Mouse (Mus musculus) fibroblast of lung, adult 2 months (primary cell): Measurements from ENCODE around the gene Tlr8.
A peak's percentile ranks its signal among the peaks of the same experiment; 100 is the strongest.
"Not testable (repeated sequence)": the region's sequence is repeated elsewhere in the genome, so short reads cannot be mapped to it uniquely, and the experiment has no call there.

ENCODE experiments used
- DNase-seq: peaks from one replicate; pipeline ENCODE4 v3.0.0-alpha.2; 2011; ENCODE audit warnings: low read depth

Tlr8 gene

DNA sequence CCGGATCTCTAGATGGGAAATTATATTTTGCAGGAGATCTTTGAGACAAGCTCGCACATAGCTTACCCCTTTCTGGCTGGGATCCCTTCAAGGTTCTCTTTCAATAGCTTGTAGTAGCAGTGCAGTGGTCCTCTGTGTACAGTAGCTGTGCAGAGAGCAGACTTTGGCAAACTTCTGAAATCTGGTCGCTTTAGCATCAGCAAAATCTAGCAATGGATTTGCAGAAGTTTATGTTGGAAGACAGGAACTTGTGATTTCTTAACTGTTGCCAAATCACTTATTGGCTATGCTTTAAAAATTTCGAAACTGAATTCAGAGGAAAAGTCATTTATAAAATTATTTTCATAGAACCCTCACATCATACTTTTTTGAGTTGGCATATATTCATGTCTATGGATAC is at the start of gene Tlr8:
Gene Tlr8 (minus strand): TSS at position 244 of the 400 bp plus-strand sequence.
- DNase-seq: no peak

DNA sequence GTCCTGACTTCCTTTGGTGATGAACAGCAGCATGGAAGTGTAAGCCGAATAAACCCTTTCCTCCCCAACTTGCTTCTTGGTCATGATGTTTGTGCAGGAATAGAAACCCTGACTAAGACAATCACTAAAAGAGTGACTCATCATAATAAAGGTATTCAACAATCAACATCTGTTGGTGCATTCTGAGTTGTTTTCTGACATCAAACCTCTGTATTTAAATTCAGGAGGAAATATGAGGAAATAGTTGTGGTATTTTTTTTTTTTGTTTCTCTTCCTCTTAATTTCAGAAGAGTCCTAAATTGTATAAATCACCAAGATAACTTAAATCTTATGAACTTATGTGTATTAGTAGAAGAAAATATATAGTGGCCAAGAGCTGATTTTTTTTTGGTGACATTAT is 37.9 kb upstream of the Tlr8 start:
- not testable (repeated sequence) for DNase-seq

DNA sequence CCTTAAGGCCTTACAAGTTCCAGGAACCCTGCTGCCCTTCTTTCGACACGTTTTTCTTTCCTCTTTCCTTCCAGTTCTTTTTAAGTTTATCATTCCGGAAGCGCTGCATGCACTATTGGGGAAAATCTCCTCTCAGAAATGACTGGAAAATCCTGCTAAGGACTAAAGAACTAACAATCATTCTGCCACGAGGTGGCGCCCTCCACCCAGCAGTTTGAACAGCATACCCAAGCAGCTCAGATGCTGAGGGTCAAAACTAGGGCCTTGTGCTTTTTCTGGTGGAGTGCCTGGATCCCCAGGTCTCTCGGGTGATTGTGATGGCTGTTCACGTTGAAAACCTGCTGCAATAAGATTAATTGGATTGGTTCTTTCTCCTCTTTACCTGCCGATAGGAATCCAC is 12.8 kb upstream of the Tlr8 start:
- DNase-seq: no peak

DNA sequence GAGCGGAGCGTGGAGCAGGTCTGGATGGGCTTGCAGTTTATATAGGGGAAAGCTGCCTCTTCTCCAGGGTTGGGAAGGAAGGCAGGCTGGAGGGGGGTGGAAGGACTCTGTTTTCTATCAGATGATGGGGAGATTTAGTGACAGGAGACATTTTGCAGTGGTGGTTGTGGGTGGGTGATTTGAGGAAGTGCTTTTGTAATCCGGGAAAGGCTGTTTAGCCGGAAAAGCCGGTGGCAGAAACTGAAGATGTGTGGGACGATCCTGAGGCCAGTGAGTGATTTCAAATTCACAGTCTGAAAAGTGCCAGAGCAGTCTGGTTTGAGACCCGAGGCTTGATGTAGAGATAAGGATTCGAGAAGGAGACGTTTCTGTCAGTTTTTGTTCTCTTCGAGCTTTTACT is 12.4 kb upstream of the Tlr8 start:
- no peak for DNase-seq

DNA sequence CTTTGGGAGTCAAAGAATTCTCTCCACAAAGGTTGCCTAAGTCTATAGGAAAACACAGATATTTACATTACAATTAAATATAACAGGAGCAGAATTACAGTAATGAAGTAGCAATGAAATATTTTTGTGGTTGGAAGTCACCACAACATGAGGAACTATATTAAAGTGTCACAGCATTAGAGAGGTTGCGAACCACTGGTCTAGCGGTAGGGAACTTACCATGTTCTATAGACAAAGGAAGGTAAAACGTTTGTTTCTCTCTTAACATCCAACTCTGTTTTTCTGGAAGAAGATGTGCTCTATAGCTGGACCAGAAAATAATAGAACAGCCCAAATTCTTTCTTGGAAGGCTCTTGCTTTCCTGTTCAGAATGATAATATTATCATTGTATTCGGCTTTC is 599 bp downstream of the Tlr8 start:
- DNase-seq: no peak

DNA sequence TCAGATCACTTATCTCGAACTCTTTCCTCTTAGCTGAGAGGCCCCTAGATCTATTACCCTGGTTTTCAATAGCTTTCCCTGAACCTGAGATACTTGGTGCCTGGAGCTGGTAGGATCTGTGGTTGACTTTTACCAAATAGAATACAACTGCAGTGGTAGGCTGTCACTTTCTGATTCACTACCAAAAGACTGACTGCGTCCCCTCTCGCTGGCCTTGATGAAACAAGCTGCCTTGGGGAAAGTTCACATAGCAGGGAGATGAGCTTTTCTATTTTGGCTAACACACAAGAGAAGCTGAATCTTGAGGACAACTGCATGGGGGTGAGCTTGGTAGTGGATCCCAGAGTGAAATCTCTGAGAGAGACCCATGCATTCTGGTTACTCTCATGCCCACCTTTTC is 22.4 kb downstream of the Tlr8 start:
- DNase-seq: no peak

DNA sequence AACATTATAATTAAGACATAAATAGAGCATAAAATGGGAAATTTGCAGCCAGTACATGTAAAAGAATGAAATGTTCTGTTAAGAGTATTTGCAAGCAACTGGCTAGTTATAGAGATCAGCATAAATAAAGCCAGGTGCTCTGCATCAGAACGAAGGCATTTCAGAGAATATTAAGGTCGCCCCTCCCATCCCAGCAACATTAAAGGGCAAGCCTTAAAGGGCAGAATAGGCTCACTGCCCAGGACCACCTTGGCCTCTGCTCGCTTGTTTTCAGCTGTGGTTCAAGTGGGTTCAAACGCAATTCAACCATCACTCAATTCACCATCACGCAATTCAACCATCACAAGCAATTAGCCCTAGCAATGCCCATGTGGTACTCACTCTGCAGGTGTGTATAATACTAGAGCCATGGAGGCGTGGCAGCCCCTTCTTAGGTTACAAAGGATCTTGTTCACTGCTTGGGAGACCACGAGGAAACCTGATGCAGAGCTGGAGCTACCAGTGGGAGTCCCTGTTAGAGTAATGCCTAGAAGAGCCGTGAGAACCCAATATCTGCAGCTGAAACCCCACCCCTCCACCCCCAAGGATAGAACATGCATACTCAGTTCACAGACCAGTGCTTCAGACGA is 24.7 kb downstream of the Tlr8 start:
- DNase-seq: no peak

DNA sequence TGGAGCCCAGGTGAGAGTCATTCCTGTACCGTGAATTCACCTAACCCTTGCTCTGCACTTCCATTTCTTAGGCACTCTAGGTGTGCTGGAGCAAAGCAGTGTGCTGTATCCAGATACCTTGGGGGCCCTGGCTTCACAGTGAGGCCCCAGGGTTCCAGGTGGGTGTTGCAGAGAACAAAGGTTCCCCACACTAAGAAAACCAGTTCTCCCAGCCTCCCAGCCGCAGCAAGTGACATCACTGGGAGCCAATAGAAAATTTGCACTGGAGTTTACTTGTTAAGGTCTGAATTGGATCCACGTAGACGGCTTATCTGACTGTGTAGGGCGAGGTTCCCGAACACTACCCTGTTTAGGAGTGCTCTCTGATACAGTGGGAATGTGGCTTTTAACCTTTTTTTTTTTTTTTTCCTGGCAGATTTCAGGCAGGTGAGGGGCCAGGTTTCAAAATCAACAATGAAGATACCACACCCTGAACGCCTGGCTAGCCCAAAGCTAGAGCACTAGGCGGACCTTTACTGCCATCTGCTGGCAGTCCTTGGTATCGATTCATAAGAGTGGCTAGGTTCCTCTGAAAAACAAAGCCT is 30.9 kb downstream of the Tlr8 start:
- DNase-seq: peak; percentile 20

DNA sequence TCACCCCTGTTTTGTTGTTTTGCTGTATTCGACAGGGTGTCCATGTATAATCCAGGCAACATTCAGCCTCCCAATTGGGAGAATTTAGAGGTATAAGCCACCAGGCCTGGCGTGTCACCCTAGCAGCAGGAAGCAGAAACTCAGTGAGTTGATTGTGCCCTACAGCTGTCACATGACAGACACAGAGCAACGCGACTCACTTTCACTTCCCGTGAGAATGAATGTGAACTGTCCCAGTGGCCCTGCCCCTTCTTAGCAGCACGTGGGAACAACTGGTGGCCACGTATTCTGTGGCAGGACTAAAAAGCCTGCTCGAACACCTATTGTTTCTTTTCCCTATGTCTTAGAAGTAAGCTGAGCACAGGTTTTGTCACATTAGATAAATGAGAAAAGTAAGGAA is 33.0 kb downstream of the Tlr8 start:
- no peak for DNase-seq

DNA sequence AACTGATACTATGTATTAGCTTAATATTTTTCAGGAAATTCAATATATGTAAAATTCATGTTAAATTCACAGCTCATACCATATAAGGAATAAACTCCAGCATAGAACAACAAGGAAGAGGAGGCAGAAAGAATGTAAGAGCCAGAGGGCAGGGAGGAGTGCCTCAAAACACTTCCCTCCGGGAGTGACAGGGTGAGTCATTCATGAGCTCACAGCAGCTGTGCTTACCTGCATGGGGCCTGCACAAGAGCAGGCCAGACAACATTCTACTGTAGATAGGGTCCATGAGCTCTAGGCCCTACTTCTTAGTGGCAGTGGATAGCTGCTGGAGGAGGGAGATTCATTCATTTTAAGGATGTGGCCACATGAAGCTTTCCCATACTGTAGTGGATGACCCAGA is 34.3 kb downstream of the Tlr8 start:
- DNase-seq: no peak

DNA sequence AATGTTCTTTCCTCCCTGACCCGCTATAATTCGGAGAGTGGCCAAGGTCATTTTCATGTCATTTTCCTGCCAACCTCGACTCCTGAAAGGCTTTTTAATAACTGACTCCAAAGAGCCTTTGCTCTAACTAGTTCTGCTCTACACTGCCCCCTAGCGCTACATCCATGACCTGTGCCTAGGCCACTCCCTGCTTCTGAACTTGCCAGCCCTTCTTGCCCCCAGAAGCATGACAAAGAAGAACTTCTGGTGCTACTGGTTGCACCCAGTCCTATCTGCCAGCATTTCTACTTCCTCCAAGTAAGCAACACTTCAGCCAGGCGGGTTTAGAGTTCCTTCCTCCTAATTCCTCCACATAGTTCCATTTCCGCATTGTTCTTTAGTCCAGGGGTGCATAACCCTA is 34.9 kb downstream of the Tlr8 start:
- no peak for DNase-seq

DNA sequence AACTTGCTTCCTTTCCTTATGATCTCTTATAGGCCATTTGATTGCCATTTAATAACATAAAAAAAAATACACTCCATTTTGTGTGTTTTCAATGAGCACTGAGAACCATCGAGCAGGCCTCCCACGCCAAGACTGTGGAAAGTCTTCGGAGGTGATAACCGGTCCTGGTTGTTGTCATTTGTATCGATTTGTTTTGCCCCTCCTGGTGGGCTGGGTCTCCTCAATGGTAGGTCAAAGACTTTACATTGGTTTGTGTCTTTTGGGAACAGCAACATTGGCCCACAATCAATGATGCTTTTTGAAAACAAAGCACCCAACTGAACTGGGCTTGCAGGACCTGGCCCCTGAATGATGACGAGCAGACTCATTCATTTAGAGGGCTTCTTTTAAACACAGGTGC is 36.4 kb downstream of the Tlr8 start:
- no peak for DNase-seq

DNA sequence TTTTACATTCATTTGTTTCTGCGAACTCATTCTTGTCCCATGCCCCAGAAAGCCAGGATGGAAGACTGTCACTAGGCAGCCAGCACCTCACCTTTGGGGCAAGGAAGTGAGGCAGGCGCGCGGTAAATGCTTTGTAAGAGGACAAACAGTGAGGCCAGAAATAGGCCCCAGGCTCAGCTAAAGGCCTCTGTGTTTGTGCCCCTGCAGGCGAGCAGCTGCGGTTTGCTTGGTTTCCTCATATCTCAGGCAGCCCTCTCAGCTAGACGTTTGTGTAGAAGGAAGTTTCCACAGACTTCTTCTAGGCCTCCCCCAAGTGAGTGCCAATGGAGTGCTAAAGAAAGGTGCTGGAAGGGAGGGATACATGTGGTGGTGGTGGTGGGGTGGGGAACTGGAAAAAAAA is 37.0 kb downstream of the Tlr8 start:
- DNase-seq: no peak

DNA sequence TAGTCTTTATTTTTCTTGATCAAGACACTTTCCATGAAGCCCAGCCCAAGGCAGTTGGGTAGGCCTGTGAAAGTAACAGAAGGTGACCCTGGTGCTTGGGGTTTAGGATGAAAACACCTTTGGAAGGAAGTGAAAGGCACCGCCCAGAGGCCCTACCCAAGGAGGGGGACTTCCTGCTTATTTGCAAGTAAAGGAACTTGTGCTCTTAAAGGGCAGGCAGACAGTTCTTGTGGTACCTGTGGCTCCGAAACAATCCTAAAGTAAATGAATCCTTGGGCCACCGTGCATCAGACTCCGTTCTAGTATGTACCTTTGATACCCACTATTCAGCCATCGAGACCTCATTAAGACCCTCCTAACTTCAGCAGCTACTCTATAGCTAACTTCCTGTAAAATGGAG is 37.6 kb downstream of the Tlr8 start:
- no peak for DNase-seq

DNA sequence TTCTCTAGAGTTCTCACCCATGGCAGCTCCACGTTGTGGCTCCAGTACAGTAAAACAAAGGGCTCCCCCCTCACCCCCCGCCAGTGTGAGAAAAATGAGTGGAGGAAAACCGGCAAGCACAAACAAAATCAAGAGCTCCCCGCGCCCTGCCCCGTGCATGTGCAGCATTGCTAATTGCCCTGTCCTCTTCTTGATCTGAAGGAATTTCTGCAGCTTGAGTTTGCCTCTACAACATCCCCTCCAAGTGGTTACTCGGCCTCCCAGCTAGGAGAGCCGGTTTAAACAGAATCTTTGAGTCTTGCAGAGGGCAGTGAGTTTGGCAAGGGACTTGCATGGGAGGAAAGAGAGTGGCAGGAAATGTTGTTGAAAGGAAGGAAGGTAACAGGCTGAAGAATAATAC is 51.4 kb downstream of the Tlr8 start:
- DNase-seq: peak; percentile 26

DNA sequence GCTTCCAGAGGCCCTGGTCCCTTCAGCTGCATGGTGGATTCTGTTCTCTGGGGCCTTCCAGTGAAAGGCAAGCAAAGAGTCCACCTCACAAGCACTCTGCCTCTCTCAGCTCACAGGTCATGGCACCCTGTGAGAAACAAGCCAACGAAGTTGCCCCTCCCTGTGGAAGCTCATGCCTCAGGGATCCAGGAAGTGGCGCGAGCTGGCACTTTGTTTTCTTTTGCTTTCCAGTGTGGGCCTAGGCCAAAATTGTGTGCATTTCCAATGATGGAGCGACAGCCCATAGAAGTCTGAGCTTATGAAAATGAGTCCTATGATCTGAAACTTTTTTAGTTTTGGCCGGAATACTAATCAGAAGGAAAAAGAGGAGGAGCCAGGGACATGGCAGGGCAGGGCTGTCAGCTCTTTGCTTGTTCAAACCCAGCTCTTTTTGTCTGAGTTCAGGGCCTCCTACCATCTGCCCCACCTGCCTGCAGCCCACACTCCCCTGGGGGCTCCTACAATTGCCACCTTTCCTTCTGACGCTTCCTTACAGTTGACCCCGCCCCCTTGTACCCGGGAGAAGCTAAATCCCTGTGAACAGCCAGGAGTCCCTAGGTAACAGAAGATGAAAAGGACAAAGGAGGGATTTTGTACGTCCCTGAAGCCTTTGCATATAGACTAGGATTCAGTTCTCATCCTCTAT is 52.1 kb downstream of the Tlr8 start:
- DNase-seq: no peak

DNA sequence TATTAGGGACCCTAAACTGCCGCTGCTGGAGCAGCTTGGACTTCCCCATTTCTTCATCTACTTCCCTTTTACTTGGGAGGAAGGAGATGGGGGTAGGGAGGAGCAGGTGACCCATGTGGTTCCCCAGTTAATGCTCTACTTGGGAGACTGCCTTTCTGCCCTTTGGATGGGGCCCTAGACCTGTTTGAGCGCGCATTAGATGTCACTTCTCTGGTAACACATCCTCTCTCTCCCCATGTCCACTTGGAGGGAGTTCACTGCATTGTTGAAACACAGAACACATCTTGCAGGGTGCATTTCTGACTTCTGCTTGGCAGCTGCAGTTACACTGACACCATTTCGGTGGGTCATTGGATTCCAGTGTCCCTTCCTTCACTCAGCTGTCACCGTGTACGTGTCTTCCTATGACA is 53.8 kb downstream of the Tlr8 start:
- no peak for DNase-seq

DNA sequence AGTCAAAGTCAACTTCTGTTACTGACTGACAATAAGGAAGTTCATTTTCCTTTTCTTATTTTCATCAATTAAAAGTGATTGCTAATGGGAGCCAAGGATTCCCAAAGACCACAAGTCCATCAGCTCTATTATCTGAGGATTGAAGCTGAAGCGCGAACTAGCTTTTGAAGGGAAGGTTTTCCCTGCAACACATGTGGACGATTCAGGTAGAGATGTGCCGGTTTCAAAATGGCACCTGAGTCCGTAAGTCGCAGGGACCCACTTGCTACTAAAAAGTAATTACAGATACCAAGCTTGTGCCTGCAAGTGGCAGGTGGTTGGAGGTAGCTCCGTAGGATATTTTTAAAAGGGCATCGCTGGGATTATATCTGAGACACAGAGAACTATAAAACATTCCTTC is 54.3 kb downstream of the Tlr8 start:
- no peak for DNase-seq

DNA sequence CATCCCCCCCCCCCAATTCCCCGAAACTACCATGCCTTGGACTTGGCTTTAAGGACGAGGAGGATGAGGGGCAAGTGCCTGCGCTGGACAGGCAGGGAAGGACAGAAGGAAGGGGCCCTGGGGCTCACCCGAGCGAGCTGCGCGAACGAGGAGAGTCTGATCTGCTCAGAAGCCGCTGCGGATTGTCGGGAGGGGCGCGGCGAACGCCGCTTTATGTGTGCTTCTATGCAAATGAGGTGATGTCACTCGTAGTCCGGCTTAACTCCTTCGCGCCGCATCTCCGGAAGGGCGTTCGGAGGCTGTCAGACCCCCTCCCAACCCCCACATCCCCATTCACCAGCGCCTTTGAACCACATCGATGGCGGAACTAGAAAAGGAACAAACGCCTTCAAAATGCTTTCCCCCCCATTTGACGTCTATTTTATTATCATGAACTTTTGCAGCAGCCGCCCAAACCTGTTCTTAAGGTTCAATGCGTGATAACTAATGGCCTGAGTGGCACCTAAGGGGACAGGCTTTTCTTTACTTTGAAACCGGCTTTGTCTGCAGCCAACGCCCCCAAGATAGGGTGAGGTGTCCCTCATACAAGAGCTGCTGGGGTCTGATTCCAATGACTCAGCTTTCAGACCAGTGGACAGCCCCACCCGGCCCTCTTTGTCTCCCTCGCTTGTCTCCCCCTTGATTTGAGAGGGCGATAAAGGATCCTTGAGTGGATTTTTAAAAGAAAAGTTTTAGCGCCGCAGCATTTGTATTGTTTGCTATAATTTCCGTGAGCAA is 55.0 kb downstream of the Tlr8 start, which contains the start of gene Tmsb4x:
Gene Tmsb4x (minus strand): TSS at position 338 of the 777 bp plus-strand sequence.
- peak; percentile 41 for DNase-seq

DNA sequence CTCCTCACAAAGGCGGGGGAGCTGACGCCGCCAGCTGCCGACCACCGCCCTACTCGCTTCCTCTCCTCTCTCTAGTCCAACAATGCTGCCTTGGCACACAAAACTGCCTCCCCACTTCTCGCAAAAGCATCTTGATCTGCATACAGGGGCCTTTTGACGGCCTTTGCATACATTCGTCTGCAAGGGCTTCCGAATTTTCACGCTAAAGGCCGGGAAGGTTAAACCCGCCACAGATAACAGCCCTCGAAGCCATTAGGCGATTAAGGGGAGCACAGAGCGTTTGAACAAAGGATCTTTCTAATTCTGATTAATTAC is 55.7 kb downstream of the Tlr8 start:
- DNase-seq: no peak

DNA sequence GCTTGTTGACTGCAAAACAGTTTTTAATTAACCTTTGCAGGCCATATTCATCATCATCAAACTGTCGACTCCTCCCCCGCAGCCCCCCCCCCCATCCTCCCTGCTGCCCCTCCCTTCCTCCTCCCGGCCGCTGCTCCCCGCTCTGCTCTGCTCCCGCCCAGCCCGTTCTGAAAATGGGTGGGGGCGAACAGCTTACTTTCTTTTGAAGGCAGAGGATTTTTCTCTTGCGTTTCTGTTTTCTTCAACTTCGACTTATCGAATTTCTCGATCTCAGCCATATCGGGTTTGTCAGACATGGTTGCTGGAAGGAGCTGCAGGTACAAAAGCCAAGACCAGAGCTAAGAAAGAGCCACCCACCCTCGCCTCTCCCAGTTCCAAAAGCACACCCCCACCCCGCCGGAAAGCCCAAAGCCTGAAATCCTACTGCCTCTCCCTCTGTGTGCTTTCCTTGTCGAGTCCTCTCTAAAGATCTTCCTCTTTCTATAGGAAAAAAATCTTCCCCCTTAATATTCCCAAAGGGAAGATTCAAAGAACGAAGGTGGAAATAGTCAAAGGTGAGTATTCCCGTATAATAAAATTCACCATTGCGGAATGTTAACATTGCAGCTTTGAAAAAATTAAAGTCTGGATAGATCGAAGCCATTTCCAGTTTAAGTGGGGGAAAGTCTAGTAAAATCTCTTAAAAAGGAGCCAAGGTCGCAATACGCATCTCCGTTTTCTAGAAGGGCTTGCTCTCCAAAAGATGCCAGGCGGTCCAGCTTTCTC is 56.2 kb downstream of the Tlr8 start:
- no peak for DNase-seq

DNA sequence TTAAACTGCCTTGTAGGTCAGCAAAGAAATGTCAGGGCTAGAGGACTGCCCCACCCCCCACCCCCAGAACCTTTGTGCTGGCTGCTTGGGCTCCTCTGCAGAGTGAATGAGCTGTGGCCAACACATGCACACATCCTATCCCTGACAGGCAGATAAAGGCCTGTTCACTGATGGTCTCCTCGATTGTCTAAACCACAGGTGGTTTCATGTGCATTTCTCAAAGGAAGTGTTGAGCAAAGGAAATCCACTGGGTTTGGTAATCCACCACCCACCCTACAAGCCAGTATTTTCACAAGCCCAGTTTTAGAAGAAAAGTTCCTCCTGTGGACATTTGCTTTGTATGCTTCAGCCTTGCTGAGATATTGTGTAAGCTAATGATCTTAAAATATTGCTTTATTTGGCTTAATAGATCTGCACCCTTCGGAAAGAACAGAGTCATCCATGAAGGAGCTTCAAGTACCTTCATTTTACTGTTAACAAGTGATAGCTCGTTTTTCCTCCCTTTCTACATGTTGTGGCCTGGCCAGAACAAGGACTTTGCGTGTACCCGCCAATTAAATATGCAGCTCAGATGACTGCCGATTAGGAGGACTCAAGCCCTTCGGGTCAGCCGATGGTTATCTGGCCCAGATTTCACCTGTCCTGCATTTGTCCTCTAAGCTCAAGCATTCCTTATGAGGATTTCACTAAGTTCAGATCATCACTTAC is 58.2 kb downstream of the Tlr8 start:
- DNase-seq: peak; percentile 10
